Mouse (Mus musculus) lung, embryonic 16.5 days (tissue): ENCODE measurements around the gene Psme1. TPM values are rescaled to one million over a fixed set of nuclear protein-coding genes. Genes with fewer than 3 reads are reported as not detected.

Experiments used
- ATAC-seq: fragments of 200-750 bp; cut with Nextera tagmentation; 2 replicates; pipeline ENCODE4 v1.8.0; 2017; ENCODE audit warnings: low read depth, mild to moderate bottlenecking, moderate library complexity
- H3K27ac ChIP-seq: fragments of 300-500 bp; sonication (generic); 2 replicates; pipeline ENCODE4 v1.5.1; 2014; ENCODE audit warnings: mild to moderate bottlenecking, control low read depth, low read length
- H3K27me3 ChIP-seq: fragments of 300-500 bp; sonication (generic); 2 replicates; pipeline ENCODE4 v1.6.1; 2014; ENCODE audit warnings: low read depth, low read length, mixed read lengths; ENCODE audit not compliant: control insufficient read depth, insufficient read depth
- H3K36me3 ChIP-seq: fragments of 300-500 bp; sonication (generic); 2 replicates; pipeline ENCODE4 v1.6.1; 2014; ENCODE audit warnings: low read length; ENCODE audit not compliant: control insufficient read depth, insufficient read depth
- H3K4me1 ChIP-seq: fragments of 300-500 bp; sonication (generic); replicated peaks from 2 replicates; pipeline ENCODE4 v1.6.1; 2014; ENCODE audit warnings: low read length, mixed read lengths; ENCODE audit not compliant: control insufficient read depth, insufficient read depth
- H3K4me2 ChIP-seq: fragments of 300-500 bp; sonication (generic); 2 replicates; pipeline ENCODE4 v1.6.1; 2014; ENCODE audit warnings: low read depth, low read length, control low read depth
- H3K4me3 ChIP-seq: fragments of 300-500 bp; sonication (generic); 2 replicates; pipeline ENCODE4 v1.5.1; 2014; ENCODE audit warnings: mild to moderate bottlenecking, low read length, control low read depth
- H3K9ac ChIP-seq: fragments of 300-500 bp; sonication (generic); 2 replicates; pipeline ENCODE4 v1.6.1; 2014; ENCODE audit warnings: low read length, control low read depth
- H3K9me3 ChIP-seq: fragments of 300-500 bp; sonication (generic); 2 replicates; pipeline ENCODE4 v1.6.1; 2016; ENCODE audit warnings: low read length; ENCODE audit not compliant: control insufficient read depth
- WGBS: fragments of 180-500 bp; shearing (Covaris S2); extraction: QIAGEN DNeasy Blood & Tissue Kit; methylation state at CpG from one replicate; pipeline ENCODE4 v1.1.7; 2014; 5-methylcytosine and 5-hydroxymethylcytosine counted together
- polyA plus RNA-seq: library from polyadenylated mRNA; unstranded; fragments of >200 nt; fragmentation: Nextera tagmentation; extraction: Ambion mirVana; gene quantifications from 2 replicates; pipeline ENCODE4 v1.2.1, GENCODE M21; 2015

Psme1 gene
- polyA plus RNA-seq, 1 experiment from 2014 or later, result 175 TPM

DNA sequence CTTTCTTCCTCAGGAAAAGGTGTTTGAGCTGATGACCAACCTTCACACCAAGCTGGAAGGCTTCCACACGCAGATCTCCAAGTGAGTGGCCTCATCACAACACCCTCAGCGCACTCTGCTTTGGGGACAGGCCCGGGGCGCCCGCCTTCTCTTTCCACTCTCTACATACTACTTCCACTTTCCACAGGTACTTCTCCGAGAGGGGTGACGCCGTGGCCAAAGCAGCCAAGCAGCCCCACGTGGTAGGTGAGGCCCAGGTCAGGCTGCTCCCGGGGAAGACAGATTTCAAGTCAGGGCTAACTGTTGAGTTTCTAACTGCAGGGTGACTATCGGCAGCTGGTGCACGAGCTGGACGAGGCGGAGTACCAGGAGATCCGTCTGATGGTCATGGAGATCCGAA lies 2.8 kb downstream of the Psme1 start:
- Histone ChIP-seq H3K27me3 (no peaks in the 10 kb centered on the region; the same call in 1 of the 2 replicates), H3K9ac (no peak overlapping the region), H3K4me1 (peaks cover 18% of the 10 kb centered on the region), H3K4me3 (no peak overlapping the region), H3K27ac (no peak overlapping the region), H3K36me3 (peaks cover 6% of the 10 kb centered on the region; the same call in 1 of the 2 replicates), H3K4me2 (no peak overlapping the region), H3K9me3 (no peaks in the 10 kb centered on the region)
- 90% methylated on average over 16 of the region's 16 CpGs for WGBS
- no peak for ATAC-seq

DNA sequence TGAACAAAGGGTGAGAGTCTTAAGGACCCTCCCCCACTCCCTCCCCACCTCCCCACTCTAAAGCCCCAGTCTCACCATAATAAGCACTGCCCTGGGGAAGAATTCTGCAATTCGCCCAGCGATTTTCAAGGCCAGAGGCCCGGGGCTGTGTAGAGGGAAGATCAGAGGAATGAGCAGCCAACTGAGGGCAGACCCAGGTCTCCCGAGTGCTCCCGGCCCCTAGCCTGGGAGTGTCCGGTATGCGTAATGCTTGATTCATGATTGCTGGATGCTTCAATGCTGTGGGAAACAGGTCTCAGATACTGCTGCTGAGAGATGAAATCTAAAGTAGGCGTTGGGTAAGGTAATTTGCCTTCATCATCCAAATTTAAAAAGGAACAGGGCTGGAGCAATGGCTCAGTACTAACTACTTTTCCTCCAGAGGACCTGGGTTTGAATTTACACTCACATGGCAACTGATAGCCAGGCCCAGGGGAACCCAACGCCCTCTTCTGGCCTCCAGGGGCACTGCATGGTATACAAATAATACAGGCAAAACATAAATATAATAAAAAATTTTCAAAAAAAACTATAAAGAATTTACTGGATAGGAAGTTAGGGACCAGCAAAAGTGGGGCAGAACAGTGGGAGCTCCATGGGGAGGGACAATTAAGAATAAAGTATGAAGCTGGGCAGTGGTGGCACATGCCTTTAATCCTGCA lies 4.2 kb downstream of the Psme1 start:
- Histone ChIP-seq H3K36me3 (peaks cover 6% of the 10 kb centered on the region; the same call in 1 of the 2 replicates), H3K9ac (no peak overlapping the region), H3K4me1 (peaks cover 14% of the 10 kb centered on the region), H3K27me3 (no peaks in the 10 kb centered on the region; the same call in 1 of the 2 replicates), H3K9me3 (no peaks in the 10 kb centered on the region), H3K27ac (no peak overlapping the region), H3K4me2 (no peak overlapping the region), H3K4me3 (no peak overlapping the region)
- no peak for ATAC-seq
- WGBS, result 74% methylated on average over 9 of the region's 9 CpGs

DNA sequence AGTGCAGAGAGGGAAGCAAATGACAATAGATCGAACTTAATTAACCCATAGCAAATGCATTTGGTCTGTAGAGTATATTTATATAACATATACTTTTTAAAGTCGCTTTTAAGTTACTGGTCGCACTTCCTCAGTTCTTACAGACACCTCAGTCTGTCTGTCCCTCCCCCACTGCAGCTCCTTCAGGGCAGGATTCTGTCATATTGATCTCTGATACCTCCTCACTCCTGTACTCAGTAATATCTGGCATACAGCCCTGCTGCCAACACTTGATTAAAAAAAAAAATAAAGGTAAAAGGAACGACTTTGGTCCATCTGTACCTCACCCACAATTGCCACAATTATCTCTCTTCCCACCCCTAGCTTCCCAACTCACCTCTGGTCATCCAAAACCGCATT lies 6.4 kb downstream of the Psme1 start:
- Histone ChIP-seq H3K4me3 (peak overlapping the region; percentile 64), H3K9ac (peak overlapping the region; percentile 78), H3K27me3 (no peaks in the 10 kb centered on the region; the same call in 1 of the 2 replicates), H3K27ac (no peak overlapping the region), H3K36me3 (peaks cover 11% of the 10 kb centered on the region), H3K4me2 (peak overlapping the region; percentile 83), H3K9me3 (no peaks in the 10 kb centered on the region), H3K4me1 (peaks cover 7% of the 10 kb centered on the region)
- ATAC-seq, result no peak
- 31% methylated on average over 5 of the region's 5 CpGs for WGBS

DNA sequence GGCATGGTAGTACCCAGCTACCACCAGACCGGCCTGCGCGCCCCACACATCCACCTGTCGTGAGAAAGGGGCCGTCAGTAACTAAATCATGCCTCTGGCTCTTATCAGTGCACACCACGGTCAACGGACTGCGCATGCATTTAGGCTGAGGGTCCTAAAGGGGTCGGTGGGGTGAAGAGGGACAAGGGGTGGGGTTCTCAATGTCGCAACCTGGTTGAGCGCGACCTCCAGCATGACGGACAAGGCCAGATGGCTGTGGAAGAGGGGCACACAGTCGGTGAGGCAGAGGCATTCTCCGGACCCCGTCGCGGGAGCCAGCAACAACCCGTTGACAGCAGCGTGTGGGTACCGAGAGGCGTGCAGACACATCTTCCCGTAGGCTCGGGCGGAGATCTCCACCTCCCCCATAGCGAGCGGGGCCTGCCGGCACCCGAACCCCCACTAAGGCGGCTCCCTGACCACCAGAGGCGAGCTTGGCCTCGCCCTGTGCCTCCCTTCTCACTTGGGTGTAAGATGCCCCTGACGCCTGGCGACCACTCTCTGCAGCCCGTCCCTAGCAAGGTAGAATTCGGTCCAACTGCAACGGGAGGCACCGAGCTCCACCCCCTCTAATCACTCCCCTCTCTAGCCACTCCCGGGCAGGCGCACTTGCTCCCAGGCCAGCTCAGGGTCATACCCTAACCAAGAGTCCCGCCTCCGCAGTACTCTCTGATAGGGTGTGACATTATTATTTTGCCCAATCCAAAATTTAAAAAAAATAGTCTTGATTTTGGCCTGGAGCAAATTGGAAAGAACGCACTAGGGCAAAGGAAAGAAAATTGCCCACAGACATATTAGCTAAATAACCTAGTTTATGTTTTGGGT lies 7.0 kb downstream of the Psme1 start, which contains the start of gene Emc9:
Gene Emc9, minus strand, starts transcription at position 601 of the 864 bp plus-strand sequence.
- H3K9ac ChIP-seq, result peak within 1 kb of the TSS; percentile 78
- no peaks in the 10 kb centered on the region for H3K9me3 ChIP-seq
- peak within 1 kb of the TSS; percentile 64 for H3K4me3 ChIP-seq
- H3K27me3 ChIP-seq, result no peaks in the 10 kb centered on the region; the same call in 1 of the 2 replicates
- ATAC-seq, result peak; percentile 80
- H3K36me3 ChIP-seq, result peaks cover 11% of the 10 kb centered on the region
- WGBS, result 4% methylated on average over 42 of the region's 43 CpGs
- H3K4me1 ChIP-seq, result peaks cover 10% of the 10 kb centered on the region
- no peak within 1 kb of the TSS for H3K27ac ChIP-seq
- H3K4me2 ChIP-seq, result peak within 1 kb of the TSS; percentile 83

DNA sequence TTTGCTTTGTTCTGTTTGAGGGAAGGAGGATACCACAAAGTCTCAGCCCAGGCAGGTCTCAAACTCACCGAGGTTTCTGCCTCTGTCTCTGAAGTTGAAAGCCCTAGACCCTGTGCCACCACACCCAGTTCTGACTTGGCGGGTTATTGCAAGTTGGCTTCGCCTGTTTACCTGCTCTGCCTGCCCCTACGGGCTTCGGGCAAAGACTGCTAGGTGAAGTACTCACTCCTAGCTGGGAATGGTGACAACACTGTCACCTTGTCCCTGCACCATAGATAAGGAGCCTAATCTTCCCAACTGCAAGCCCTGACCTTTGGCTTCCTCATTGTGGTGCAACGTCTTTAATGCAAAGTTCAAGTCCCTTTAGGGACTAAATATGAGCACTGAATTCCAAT lies 7.6 kb downstream of the Psme1 start:
- 0 out of 2 replicates have a peak, but pooled peaks have one; percentile 16 for ATAC-seq
- Histone ChIP-seq H3K27me3 (no peaks in the 10 kb centered on the region; the same call in 1 of the 2 replicates), H3K4me2 (peak overlapping the region; percentile 83), H3K27ac (no peak overlapping the region), H3K9ac (no peak overlapping the region), H3K36me3 (peaks cover 9% of the 10 kb centered on the region), H3K4me3 (peak overlapping the region; percentile 64), H3K4me1 (peaks cover 13% of the 10 kb centered on the region), H3K9me3 (no peaks in the 10 kb centered on the region)
- 43% methylated on average over 6 of the region's 6 CpGs for WGBS

DNA sequence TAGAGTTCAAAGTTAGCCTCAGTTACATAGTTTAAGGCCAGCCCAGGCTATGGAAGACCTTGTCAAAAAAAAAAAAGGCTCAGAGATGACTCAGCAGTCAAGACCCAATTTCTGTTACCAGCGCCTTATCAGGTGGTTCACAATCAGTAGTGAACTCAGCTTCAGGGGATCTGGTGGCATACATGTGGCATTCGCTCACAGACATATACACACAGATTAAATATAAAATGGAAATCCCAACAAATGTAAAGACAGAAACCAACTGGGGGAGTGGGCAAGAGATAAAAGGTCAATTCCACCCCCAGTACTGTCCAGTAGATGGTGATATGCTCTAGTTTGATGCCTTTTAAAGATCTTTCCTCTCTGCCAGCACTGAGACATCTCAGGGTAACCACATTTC lies 8.2 kb downstream of the Psme1 start:
- Histone ChIP-seq H3K4me2 (no peak overlapping the region), H3K4me3 (no peak overlapping the region), H3K36me3 (peaks cover 9% of the 10 kb centered on the region), H3K9ac (no peak overlapping the region), H3K27ac (no peak overlapping the region), H3K9me3 (no peaks in the 10 kb centered on the region), H3K4me1 (peaks cover 13% of the 10 kb centered on the region), H3K27me3 (no peaks in the 10 kb centered on the region; the same call in 1 of the 2 replicates)
- ATAC-seq, result no peak
- 88% methylated on average over 2 of the region's 2 CpGs for WGBS

DNA sequence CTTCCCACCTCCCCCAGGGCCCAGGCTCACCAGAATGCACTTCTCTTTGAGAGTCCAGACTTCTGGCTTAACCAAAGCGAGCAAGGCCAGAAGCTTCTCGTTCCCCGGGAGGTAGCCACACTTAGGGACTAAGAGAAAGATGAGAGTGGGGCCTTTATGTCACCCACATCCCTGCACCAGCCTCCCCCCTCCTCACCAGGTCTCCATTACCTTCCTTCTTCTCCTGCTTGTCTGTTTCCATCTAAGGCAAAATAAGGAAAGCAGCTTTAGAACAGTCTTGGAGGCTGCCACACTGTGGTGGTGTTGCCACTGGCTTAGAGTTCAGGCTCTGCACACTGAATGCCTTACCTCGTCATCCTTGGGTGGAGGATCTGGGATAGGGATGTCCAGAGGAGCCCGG lies 11.3 kb downstream of the Psme1 start:
- Histone ChIP-seq H3K36me3 (peaks cover 5% of the 10 kb centered on the region), H3K9me3 (no peaks in the 10 kb centered on the region), H3K9ac (no peak overlapping the region), H3K27me3 (no peaks in the 10 kb centered on the region; the same call in 1 of the 2 replicates), H3K4me1 (peaks cover 23% of the 10 kb centered on the region), H3K4me3 (no peak overlapping the region), H3K27ac (no peak overlapping the region), H3K4me2 (no peak overlapping the region)
- ATAC-seq, result no peak
- WGBS, result 89% methylated on average over 5 of the region's 5 CpGs

DNA sequence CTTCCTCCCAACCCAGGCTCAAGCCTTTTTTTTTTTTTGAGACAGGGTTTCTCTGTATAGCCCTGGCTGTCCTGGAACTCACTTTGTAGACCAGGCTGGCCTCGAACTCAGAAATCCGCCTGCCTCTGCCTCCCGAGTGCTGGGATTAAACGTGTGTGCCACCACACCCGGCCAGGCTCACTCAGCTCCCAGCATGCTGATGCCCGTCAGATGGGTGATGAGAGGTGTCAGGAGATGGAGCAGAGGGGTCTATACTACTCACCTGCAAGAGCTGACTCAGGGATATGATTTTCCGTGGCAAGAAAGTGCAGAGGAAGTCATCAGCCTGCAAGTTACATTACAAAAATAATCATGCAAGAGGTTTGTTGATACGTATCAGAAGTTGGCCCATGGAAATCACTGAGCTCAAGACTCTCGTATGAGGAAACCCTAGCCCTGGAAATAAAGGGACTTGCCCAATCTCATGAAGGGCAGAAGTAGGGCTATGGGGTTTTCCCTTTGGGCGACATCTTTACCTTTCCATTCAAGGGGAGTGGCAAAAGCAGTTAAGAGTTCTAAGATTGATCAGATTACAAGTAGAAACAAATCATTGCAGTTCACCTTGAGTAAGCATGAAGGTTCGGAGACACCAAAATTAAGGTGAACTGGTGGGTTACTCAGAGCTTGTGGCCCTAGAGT lies 12.0 kb downstream of the Psme1 start:
- H3K36me3 ChIP-seq, result peaks cover 10% of the 10 kb centered on the region
- H3K27ac ChIP-seq, result peak overlapping the region; percentile 67
- H3K27me3 ChIP-seq, result no peaks in the 10 kb centered on the region
- no peaks in the 10 kb centered on the region for H3K9me3 ChIP-seq
- no peak for ATAC-seq
- H3K4me3 ChIP-seq, result peak overlapping the region; percentile 98
- peak overlapping the region; percentile 83 for H3K4me2 ChIP-seq
- H3K9ac ChIP-seq, result peak overlapping the region; percentile 77
- H3K4me1 ChIP-seq, result peaks cover 23% of the 10 kb centered on the region
- WGBS, result 78% methylated on average over 11 of the region's 11 CpGs
